Mouse (Mus musculus): ENCODE measurements around the gene Efemp1. TPM values are rescaled to one million over a fixed set of nuclear protein-coding genes. Genes with fewer than 3 reads are reported as not detected.

The Efemp1 gene
- polyA plus RNA-seq, 1 experiment from 2014 or later, result 12.8 TPM

DNA sequence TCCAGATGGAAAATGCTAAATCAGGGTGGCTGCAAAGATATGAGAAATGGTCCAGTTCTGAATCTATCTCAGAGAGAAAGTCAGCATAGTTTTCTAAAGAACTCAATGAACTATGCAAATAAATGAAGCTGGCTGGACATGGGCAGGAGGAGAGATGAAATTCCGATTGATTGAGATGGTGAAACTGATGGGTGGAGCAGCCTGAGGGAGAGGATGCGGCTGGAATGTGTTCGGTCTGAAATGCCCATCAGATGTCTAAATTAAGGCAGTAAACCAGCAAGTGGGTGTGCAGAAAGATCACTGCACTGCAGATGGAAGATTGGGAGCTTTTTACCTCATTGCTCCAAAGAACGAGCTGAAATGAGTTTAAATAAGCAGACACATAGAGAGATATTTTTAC is 1.4 kb upstream of the Efemp1 start:
- ATAC-seq (ENCODE audit: low FRiP score, low TSS enrichment), result no peak

GRCm38 (mm10) chr11:28852361-28852919 is 564 bp upstream of the Efemp1 start:
- Histone ChIP-seq H3K27ac (ENCODE audit: low read depth, low read length) (no peak overlapping the region), H3K4me3 (ENCODE audit: low read length) (peak overlapping the region; percentile 58; the same call in 1 of the 2 replicates), H3K36me3 (ENCODE audit: control insufficient read depth, insufficient read depth, low read length) (no peaks in the 10 kb centered on the region), H3K9ac (ENCODE audit: low read depth, low read length) (no peak overlapping the region), H3K4me1 (ENCODE audit: control insufficient read depth, insufficient read depth, low read length) (no peaks in the 10 kb centered on the region), H3K27me3 (ENCODE audit: control insufficient read depth, insufficient read depth, low read length) (no peaks in the 10 kb centered on the region; the same call in 1 of the 2 replicates), H3K9me3 (ENCODE audit: control insufficient read depth, low read length) (no peaks in the 10 kb centered on the region), H3K4me2 (replicated peaks; ENCODE audit: low read depth, low read length) (peak overlapping the region; percentile 90)
- ATAC-seq (ENCODE audit: low FRiP score, low TSS enrichment), result peak; percentile 56; the same call in 1 of the 2 replicates
- WGBS, result 28% methylated on average over 6 of the region's 6 CpGs

More for the DNA sequence above, 1.4 kb upstream of the Efemp1 start:
- 74% methylated on average over 4 of the region's 4 CpGs for WGBS
- Histone ChIP-seq H3K4me1 (ENCODE audit: control insufficient read depth, insufficient read depth, low read length) (no peaks in the 10 kb centered on the region), H3K4me2 (replicated peaks; ENCODE audit: low read depth, low read length) (no peak overlapping the region), H3K27me3 (ENCODE audit: control insufficient read depth, insufficient read depth, low read length) (no peaks in the 10 kb centered on the region; the same call in 1 of the 2 replicates), H3K4me3 (ENCODE audit: low read length) (no peak overlapping the region), H3K9ac (ENCODE audit: low read depth, low read length) (no peak overlapping the region), H3K9me3 (ENCODE audit: control insufficient read depth, low read length) (no peaks in the 10 kb centered on the region), H3K27ac (ENCODE audit: low read depth, low read length) (no peak overlapping the region), H3K36me3 (ENCODE audit: control insufficient read depth, insufficient read depth, low read length) (no peaks in the 10 kb centered on the region)

DNA sequence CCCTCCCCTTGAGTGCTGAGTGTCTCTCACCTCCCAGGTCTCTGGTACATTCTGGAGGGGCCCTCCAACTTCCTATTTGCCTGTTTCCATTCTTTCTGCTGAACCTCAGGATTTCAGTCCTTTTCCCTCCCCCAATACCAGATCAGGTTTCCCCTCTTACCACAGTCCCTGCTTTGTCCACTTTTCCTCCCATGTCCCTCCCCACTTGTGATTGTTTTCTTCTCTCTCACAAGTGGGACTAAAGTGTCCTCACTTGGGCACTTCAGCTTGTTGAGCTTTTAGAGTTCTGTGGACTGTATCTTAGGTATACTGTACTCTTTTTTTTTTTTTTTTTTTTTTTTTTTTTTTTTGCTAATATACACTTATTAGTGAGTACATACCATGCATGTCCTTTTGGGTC is 6.1 kb downstream of the Efemp1 start:
- H3K4me3 ChIP-seq (ENCODE audit: low read length), result no peak overlapping the region
- no peak overlapping the region for H3K9ac ChIP-seq (ENCODE audit: low read depth, low read length)
- H3K9me3 ChIP-seq (ENCODE audit: control insufficient read depth, low read length), result no peaks in the 10 kb centered on the region
- no peak overlapping the region for H3K27ac ChIP-seq (ENCODE audit: low read depth, low read length)
- no peaks in the 10 kb centered on the region for H3K27me3 ChIP-seq (ENCODE audit: control insufficient read depth, insufficient read depth, low read length)
- no peaks in the 10 kb centered on the region for H3K4me1 ChIP-seq (ENCODE audit: control insufficient read depth, insufficient read depth, low read length)
- H3K36me3 ChIP-seq (ENCODE audit: control insufficient read depth, insufficient read depth, low read length), result no peaks in the 10 kb centered on the region
- ATAC-seq (ENCODE audit: low FRiP score, low TSS enrichment), result no peak
- H3K4me2 ChIP-seq (replicated peaks; ENCODE audit: low read depth, low read length), result no peak overlapping the region

DNA sequence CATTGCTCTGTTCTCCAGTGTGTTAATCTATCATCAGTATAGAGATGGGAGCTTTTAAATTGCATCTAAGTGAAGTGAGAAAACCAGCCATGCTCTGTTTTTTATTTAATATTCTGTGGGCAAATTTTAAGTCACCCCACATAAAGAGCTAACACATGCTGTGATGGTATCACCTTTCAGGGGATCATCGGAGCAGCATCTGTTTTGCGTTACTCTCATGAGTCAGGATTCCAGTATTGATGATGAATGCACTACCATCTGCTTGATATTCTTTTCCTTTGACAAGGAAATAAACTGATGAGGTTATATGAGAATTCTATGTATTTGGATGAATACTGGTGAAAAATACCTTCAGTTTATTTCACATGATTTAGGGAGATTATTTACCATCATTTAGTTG is 16.1 kb downstream of the Efemp1 start:
- no peak overlapping the region for H3K4me3 ChIP-seq (ENCODE audit: low read length)
- WGBS, result 75% methylated on average over 2 of the region's 2 CpGs

DNA sequence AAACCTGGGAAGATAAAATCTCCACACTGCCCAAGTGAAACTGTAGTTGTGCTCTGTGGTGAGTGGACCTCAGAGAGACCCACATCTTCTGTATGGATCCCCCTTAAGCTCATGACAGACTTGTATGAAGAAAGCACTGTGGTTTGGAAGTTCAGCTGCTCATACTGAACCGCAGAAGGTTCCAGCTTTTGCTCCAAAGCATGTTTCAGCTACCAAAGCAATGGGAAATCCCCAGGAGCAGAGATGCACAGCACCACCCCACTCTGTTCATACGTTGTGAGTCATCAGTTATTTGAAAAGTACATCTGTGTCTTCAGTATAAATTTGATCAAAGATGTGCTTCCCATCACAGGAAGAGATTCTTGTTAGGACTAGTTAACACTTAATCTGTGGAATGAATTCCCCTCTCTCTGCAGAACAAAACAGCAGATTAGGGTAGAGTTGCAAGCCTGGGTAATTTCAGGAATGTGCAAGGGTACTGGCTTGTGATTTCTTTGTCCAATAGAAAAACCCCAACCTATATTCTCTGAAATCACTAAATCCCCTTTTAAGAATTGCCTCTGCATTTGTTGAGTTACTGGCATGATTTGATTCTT is 28.5 kb downstream of the Efemp1 start:
- Histone ChIP-seq H3K27me3 (ENCODE audit: control insufficient read depth, insufficient read depth, low read length) (no peaks in the 10 kb centered on the region), H3K4me3 (ENCODE audit: low read length) (no peak overlapping the region), H3K4me2 (replicated peaks; ENCODE audit: low read depth, low read length) (no peak overlapping the region), H3K9ac (ENCODE audit: low read depth, low read length) (no peak overlapping the region), H3K27ac (ENCODE audit: low read depth, low read length) (no peak overlapping the region), H3K9me3 (ENCODE audit: control insufficient read depth, low read length) (no peaks in the 10 kb centered on the region), H3K36me3 (ENCODE audit: control insufficient read depth, insufficient read depth, low read length) (no peaks in the 10 kb centered on the region), H3K4me1 (ENCODE audit: control insufficient read depth, insufficient read depth, low read length) (no peaks in the 10 kb centered on the region)
- ATAC-seq (ENCODE audit: low FRiP score, low TSS enrichment), result no peak
- WGBS, result 76% methylated on average over 2 of the region's 2 CpGs

More for the DNA sequence above, 16.1 kb downstream of the Efemp1 start:
- no peak overlapping the region for H3K27ac ChIP-seq (ENCODE audit: low read depth, low read length)
- ATAC-seq (ENCODE audit: low FRiP score, low TSS enrichment), result no peak
- no peaks in the 10 kb centered on the region for H3K4me1 ChIP-seq (ENCODE audit: control insufficient read depth, insufficient read depth, low read length)
- no peaks in the 10 kb centered on the region for H3K36me3 ChIP-seq (ENCODE audit: control insufficient read depth, insufficient read depth, low read length)
- no peaks in the 10 kb centered on the region for H3K27me3 ChIP-seq (ENCODE audit: control insufficient read depth, insufficient read depth, low read length)
- H3K9ac ChIP-seq (ENCODE audit: low read depth, low read length), result no peak overlapping the region
- no peak overlapping the region for H3K4me2 ChIP-seq (replicated peaks; ENCODE audit: low read depth, low read length)
- no peaks in the 10 kb centered on the region for H3K9me3 ChIP-seq (ENCODE audit: control insufficient read depth, low read length)

GRCm38 (mm10) chr11:28883106-28883505 is 30.1 kb downstream of the Efemp1 start:
- ATAC-seq (ENCODE audit: low FRiP score, low TSS enrichment), result no peak
- WGBS, result 69% methylated on average over 4 of the region's 4 CpGs
- H3K4me1 ChIP-seq (ENCODE audit: control insufficient read depth, insufficient read depth, low read length), result no peaks in the 10 kb centered on the region
- no peak overlapping the region for H3K9ac ChIP-seq (ENCODE audit: low read depth, low read length)
- no peak overlapping the region for H3K27ac ChIP-seq (ENCODE audit: low read depth, low read length)
- H3K36me3 ChIP-seq (ENCODE audit: control insufficient read depth, insufficient read depth, low read length), result no peaks in the 10 kb centered on the region
- H3K27me3 ChIP-seq (ENCODE audit: control insufficient read depth, insufficient read depth, low read length), result no peaks in the 10 kb centered on the region
- H3K4me2 ChIP-seq (replicated peaks; ENCODE audit: low read depth, low read length), result no peak overlapping the region
- H3K9me3 ChIP-seq (ENCODE audit: control insufficient read depth, low read length), result no peaks in the 10 kb centered on the region
- H3K4me3 ChIP-seq (ENCODE audit: low read length), result no peak overlapping the region

GRCm38 (mm10) chr11:28889538-28889937 is 36.5 kb downstream of the Efemp1 start:
- no peak for ATAC-seq (ENCODE audit: low FRiP score, low TSS enrichment)

DNA sequence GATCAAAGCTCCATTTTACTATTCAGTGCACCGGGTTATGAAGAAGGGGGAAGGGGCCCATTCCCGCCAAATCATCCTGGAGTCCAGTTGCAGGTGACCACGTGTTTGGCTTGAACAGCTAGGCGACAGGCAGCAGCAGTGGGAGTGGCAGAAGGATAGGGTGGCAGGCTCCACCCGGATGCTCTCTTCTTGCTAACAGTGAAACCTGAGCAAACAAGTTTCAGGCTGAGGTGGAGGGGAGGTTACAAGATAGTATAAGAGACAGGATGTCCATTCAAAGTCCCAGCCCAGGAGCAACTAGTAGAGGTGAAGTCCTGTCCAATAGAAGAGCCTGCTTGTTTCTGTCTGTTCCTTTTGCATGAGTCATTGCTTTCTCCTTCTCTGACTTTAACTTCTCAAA is 38.5 kb downstream of the Efemp1 start:
- H3K9me3 ChIP-seq (ENCODE audit: control insufficient read depth, low read length), result no peaks in the 10 kb centered on the region
- ATAC-seq (ENCODE audit: low FRiP score, low TSS enrichment), result peak; percentile 77; the same call in 1 of the 2 replicates
- H3K27me3 ChIP-seq (ENCODE audit: control insufficient read depth, insufficient read depth, low read length), result no peaks in the 10 kb centered on the region
- no peak overlapping the region for H3K27ac ChIP-seq (ENCODE audit: low read depth, low read length)
- no peaks in the 10 kb centered on the region for H3K36me3 ChIP-seq (ENCODE audit: control insufficient read depth, insufficient read depth, low read length)
- H3K4me3 ChIP-seq (ENCODE audit: low read length), result no peak overlapping the region
- H3K9ac ChIP-seq (ENCODE audit: low read depth, low read length), result no peak overlapping the region
- 34% methylated on average over 5 of the region's 5 CpGs for WGBS
- H3K4me1 ChIP-seq (ENCODE audit: control insufficient read depth, insufficient read depth, low read length), result no peaks in the 10 kb centered on the region
- no peak overlapping the region for H3K4me2 ChIP-seq (replicated peaks; ENCODE audit: low read depth, low read length)

More at GRCm38 (mm10) chr11:28889538-28889937, 36.5 kb downstream of the Efemp1 start:
- no peak overlapping the region for H3K4me2 ChIP-seq (replicated peaks; ENCODE audit: low read depth, low read length)
- no peak overlapping the region for H3K9ac ChIP-seq (ENCODE audit: low read depth, low read length)
- no peaks in the 10 kb centered on the region for H3K36me3 ChIP-seq (ENCODE audit: control insufficient read depth, insufficient read depth, low read length)
- WGBS, result 65% methylated on average over 1 of the region's 1 CpGs
- no peaks in the 10 kb centered on the region for H3K4me1 ChIP-seq (ENCODE audit: control insufficient read depth, insufficient read depth, low read length)
- H3K4me3 ChIP-seq (ENCODE audit: low read length), result no peak overlapping the region
- H3K9me3 ChIP-seq (ENCODE audit: control insufficient read depth, low read length), result no peaks in the 10 kb centered on the region
- no peak overlapping the region for H3K27ac ChIP-seq (ENCODE audit: low read depth, low read length)
- H3K27me3 ChIP-seq (ENCODE audit: control insufficient read depth, insufficient read depth, low read length), result no peaks in the 10 kb centered on the region

DNA sequence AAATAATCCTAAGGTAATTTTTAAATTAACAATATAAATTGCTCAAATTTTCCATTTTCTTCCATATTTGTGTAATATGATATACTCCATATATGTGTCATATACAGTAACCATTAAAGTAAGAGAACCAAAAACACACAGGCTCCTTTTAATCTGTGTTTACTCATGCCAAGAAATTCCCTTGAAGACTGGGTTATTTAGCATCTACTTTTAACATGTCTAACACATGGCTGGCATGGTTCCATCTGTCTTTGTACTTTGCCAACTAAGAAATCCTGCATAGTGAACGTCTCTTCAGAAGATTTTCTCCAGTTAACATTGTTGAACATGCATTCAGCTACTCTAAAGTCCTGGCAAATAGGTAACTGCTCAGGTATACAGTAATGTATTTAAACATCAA is 46.4 kb downstream of the Efemp1 start:
- no peaks in the 10 kb centered on the region for H3K36me3 ChIP-seq (ENCODE audit: control insufficient read depth, insufficient read depth, low read length)
- ATAC-seq (ENCODE audit: low FRiP score, low TSS enrichment), result no peak
- no peaks in the 10 kb centered on the region for H3K9me3 ChIP-seq (ENCODE audit: control insufficient read depth, low read length)
- no peaks in the 10 kb centered on the region for H3K4me1 ChIP-seq (ENCODE audit: control insufficient read depth, insufficient read depth, low read length)
- no peak overlapping the region for H3K27ac ChIP-seq (ENCODE audit: low read depth, low read length)
- no peak overlapping the region for H3K9ac ChIP-seq (ENCODE audit: low read depth, low read length)
- 70% methylated on average over 1 of the region's 1 CpGs for WGBS
- no peak overlapping the region for H3K4me3 ChIP-seq (ENCODE audit: low read length)
- no peak overlapping the region for H3K4me2 ChIP-seq (replicated peaks; ENCODE audit: low read depth, low read length)
- no peaks in the 10 kb centered on the region for H3K27me3 ChIP-seq (ENCODE audit: control insufficient read depth, insufficient read depth, low read length)
